Mouse (Mus musculus): ENCODE measurements around the gene Fam72a. TPM values are rescaled to one million over a fixed set of nuclear protein-coding genes. Genes with fewer than 3 reads are reported as not detected.
"Not testable (repeated sequence)": the region's sequence is repeated elsewhere in the genome, so short reads cannot be mapped to it uniquely, and the experiment has no call there.

Gene Fam72a
- total RNA-seq, 2 experiments from 2014 or later = 1.1 to 1.2 TPM

DNA sequence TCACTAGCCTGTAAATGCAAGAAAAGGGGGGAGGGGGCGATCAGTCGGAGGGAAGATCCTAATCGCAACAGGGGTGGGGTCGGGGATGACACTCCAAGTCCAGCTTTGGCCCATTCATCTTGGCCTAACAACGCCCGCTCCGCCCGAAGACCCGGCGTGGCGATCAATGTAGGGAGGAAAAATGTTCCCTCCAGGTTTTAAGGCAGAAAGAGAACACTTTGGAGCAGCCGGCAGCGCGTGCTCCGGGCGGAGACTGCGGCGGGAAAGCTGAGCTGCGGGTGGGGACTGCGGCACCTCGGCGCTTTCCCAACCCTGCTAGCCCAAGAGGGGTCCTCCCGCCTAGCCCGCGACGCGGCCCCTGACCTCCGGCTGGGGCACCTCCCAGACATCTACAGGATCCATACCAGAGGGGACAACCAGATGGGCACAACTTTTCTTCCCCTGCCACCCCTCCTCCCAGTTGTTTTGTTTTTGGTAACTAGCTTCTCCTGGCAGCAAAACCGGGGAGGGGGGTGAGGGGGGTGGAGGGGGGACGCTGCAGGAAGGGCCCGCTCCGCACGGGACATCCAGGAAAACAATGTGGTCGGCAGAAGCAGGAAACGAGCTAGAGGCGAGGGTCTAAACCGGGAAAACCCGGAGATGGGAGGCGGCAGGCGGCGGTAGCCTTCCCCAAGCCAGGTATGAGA is 2.0 kb upstream of the Fam72a start:
- intact Hi-C loops (cut with DNase I) = loop anchor here (5.0 kb wide), 2 partner anchors 163 to 178 kb away; no protein-coding TSS in a partner anchor
- peak; percentile 54 to 59 for DNase-seq

DNA sequence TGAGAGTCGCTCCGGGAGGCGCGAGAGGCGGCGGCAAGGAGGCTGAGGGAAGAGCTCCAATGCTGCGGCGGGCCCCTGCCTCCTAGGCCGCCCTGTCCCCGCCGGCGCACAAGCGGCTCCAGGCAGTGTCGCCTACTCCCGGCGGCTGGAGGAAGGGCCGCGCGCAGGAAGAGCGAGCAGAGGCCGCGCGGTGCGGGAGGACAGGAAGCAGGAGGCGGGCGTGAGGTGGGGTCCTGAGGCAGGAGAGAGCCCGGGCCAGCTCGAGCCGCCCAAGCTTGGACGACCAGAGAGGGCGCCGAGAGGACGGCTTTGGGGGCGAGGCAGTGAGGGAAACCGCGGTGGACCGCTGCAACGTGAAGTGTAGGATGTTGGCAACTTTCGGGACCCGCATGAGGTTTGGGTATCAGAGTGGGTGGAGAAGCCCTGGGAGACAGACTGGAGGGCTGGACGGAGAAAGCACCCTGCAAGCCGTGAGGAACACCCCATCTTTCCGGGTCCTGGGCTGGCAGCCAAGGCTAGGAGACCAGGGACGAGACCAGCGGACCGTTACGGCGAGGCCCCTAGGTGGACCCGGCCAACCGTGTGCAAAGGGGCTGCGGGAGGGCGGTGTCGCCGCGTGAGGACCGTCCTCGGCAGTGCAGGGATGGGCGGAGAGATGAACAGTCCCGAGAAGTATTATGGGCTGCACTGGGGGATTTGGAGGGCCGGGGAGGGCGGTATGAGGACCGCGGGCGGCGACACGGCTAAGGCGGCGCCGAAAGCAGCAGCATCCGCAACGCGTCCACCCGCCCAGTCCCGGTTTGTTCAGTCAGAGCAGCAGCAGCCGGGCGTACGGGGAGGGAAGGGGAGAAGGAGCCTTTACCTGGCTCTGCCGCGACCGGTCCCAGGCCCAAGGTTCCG is 1.1 kb upstream of the Fam72a start:
- intact Hi-C loops (cut with DNase I) = loop anchor here (5.0 kb wide), 2 partner anchors 164 to 179 kb away; no protein-coding TSS in a partner anchor
- peak; percentile 79 to 83 for DNase-seq

DNA sequence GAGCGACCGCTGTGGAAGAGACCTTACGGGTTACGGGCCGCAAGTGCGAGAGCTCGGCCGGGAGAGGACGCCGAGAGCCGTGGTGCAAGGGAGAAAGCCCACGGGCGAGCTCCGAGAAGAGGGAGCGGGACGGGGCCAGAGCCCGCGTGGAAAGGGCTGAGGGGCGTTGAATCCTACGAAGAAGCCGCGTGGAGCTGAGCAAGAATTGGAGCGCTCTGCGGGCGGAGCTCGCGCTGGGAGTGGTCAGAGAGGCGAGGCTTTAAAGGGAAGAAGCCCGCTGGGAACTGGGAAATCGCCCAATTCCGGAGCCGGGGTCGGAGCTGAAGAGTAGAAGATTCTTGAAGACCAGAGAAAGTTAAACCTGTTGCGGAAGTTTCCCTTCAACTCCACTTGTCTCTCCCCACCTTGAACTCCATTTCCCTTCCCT is 391 bp downstream of the Fam72a start:
- intact Hi-C loops (cut with DNase I) = loop anchor here (5.0 kb wide), 2 partner anchors 166 to 181 kb away; no protein-coding TSS in a partner anchor

DNA sequence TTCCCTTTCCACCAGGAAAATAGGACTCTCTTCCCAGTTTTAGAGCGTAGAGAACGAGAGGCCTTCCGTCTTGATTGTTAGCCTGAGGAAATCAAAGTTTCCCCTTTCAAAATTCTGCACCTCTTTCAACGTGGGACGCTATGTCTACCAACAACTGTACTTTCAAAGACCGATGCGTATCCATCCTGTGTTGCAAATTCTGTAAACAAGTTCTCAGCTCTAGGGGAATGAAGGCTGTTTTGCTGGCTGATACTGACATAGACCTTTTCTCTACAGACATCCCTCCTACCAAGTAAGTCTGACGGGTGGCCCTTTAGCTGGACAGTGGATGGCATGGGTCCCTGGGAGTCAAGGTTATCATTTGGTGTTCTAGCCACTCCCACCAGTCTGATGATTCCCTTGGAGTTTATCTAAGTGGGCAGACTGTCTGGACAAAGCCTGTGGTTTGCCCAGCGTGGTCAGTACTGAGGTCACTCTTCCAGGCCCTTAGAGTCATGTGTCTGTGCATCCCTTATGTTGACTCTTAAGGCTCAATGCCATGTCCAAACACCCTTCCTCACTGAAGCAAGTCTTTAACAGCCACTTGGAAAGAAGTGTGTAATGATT is 961 bp downstream of the Fam72a start:
- DNase-seq = no peak
- intact Hi-C loops (cut with DNase I) = loop anchor here (1.0 to 5.0 kb wide), 3 partner anchors 27 to 181 kb away; no protein-coding TSS in a partner anchor

More for the DNA sequence above, 391 bp downstream of the Fam72a start:
- DNase-seq = peak; percentile 71 to 75

DNA sequence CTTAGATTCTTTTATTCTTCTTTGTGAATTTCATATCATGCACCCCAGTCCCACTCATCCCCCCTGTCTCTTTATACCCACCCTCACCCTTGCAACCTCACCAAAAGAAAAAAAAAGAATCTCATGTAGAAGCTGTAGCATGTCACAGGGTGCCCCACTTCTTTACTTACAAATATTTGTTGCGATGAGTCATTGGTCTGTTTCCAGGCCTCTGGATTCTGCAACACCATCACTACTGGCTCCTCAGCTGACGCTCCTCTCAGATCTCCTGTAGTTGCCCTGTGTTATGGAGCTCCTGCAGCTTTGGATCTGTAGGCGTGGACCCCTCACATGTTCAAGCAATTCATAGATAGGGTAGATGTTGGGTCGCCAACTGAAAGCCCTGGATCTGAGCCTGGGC is 12.1 kb downstream of the Fam72a start:
- DNase-seq = no peak
- intact Hi-C loops (cut with DNase I) = no loop called here

DNA sequence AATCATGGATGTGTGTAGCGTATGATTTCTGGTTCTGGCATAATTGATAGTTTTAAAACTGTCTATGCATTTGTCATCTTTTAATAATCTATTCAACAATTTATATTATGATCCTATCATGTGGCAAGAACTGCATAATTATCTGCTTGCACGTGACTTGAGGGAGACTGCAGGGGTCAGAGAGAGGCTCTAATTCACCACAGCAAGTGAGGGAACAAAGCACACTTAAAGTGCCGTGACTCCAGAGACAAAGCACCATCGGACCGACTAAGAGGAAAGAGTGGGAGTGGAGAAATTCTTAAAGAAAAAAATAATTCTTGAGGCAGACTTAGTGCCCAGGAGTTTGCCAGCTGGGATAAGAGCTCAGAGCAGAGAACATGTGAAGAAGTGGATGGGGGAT is 13.1 kb downstream of the Fam72a start:
- intact Hi-C loops (cut with DNase I) = no loop called here
- no peak for DNase-seq

DNA sequence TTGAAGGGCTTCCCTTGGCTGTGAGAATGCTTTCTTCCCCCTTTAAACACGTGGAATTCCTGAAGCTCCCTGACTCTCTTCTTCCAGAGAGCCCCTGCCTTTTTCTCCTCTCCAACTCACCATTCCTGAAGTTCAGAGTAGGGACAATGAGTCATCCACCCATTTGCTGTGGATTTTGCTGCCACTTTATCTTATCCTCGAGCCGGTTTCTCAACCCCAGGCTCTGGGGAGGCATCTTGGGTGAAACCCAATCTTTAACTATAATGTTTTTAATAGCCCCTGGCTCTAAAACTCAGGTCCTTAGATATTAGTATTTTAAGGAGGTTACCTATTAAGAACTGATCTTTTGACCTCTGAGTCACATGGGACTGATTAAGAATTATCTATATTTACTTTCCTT is 13.7 kb downstream of the Fam72a start:
- no peak for DNase-seq
- intact Hi-C loops (cut with DNase I) = no loop called here

DNA sequence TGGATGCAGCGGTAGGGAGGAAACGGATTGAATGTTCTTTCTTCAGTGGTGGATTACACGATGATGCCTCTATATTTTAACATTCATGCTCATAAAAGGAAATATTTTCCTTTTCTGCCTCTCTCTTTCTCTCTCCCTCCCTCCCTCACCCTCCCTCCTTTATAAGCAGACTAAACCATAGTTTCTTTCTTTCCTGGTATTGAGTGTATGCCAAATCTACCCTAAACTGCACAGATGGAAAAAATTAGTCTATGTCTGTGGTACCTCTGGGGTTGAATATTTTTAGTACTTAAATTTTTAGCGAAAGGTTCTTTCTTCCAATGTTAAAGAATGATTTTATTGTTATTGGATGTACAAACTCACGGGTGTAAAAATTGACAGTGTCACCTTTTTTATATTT is 14.2 kb downstream of the Fam72a start:
- intact Hi-C loops (cut with DNase I) = no loop called here
- DNase-seq = no peak

DNA sequence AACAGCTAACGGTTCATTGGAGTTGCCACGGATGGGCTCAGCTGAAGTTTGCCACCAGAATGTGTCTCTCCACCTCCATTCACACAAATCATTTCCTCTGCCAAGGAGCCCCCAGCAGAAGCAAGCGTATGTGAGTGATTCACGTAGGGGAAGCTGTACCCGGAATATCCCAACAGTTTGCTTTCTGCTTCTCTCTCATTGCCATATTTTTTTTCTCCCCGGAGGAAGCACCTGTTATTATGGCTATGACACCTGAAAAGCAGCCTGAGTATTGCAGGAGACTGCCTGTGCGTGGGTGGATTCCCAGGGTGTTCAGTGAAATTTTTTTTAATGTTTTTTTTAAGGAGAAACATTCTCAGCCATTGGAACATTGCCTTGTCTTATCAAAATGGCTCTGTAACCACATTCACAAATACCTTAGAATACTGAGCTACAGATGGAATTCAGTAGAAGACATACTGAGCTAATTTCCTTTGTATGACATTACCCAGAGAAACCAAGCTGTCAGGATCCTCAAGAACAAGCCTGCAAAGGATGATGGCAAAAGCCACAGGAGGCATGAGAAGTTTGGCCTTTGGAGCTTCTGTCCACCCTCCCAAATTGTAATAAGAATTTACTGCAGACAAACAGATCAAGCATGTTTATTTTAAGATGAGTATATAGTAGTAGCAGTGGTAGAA is 16.3 kb downstream of the Fam72a start:
- DNase-seq = no peak
- intact Hi-C loops (cut with DNase I) = no loop called here

DNA sequence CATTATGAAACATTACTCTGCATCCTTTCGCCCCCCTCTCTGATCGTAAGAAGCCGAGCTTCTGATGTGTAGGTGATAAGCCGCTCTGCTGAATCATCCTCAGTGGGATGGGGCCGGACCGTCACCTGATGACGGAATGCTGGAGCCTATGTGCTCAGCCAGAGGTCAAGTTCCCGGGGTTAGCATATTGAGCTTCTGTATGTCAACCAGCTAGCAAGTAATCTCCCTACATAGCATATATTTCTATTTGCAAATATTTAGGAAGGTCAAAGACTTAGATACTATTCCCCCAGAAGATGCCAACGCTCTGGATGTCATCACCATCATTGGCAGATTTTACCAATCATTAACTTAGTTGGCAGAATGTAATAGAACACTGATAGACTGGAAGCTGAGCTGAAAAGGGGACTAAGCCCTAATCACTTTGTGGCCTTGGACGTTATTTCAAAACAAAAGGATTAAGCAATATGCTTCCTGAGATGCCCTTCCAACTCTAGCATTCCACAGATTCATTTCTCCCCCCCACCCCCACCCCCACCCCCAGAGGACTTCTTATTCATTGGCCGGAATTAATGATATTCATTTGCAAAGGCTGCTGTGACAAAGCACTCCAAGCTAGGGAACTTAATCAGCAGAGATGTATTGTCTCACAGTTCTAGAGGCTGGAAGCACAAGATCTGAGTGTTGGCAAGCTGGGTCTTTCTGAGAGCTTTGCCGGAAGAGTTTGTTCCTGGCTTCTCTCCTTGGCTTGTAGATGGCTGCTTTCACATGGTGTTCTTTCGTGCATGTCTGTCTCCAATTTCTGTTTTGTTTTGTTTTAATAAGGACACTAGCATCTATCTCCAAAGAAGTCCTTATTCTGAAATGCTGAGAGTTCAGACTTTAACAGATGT is 19.3 kb downstream of the Fam72a start:
- DNase-seq = peak in 1 of 2 experiments; percentile 8
- intact Hi-C loops (cut with DNase I) = loop anchor here (5.0 kb wide), 1 partner anchor 110 kb away; no protein-coding TSS in a partner anchor

DNA sequence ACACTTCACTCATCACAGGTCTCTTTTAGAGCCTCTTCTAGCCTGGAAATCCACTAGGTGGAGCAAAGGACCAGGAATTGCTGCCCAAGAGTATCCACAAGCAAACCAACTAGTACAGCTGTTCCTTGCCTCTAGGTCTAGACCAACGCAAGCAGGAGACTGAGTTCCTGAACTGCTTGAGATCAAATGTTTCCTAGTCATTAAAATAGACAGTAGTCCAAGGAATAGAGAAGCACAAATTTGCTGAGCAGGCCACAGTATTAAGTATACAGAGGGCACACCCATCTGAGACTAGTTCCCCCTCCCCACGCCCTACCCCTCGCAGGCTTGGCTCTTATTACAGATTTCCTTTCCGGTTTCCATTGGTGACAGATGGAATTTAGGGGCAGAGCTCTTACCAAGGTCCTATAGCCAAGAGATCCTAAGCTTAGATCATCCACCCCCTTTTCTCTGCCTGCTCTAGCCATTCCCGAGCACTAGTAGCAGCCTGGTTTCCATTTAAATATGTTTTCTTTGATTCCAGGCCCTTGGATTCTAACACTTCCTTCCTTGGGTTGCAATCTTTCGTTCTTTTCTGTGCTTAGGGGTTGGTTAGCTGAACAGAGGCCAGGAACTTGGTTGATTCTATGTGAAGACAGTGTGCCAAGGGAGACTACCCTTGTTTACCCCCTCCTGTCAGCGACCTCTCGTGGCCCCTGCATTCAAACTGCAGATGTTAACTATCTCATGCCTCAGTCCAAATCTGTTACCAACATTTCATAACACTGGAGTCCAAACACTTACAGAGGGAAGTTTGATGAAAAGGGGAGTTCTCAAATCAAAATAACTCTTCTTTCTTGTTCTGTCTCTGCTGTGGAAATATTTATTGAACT is 21.0 kb downstream of the Fam72a start:
- intact Hi-C loops (cut with DNase I) = loop anchor here (5.0 kb wide), 1 partner anchor 109 kb away; no protein-coding TSS in a partner anchor

DNA sequence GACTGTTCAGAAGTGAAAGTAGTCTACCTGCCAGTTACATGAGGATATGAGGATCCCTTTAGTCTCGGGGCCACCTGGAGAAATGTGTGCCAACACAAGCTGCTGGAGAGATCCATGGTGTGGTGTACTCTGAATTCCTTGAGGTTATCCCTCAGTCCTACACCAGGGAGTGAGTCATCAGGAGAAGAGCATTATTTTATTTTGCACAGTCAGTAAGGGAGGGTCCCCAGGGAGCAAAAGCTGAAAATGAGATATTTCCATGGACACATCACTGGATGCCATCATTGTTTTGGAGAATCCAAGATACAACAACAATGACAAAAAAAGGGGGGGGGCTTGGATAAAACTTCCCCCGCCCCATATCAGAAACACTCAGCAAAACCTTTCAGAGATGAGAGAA is 24.3 kb downstream of the Fam72a start:
- intact Hi-C loops (cut with DNase I) = loop anchor here (10.0 kb wide), 1 partner anchor 367 kb away; no protein-coding TSS in a partner anchor
- DNase-seq = no peak

More for the DNA sequence above, 21.0 kb downstream of the Fam72a start:
- peak; percentile 59 to 63 for DNase-seq

DNA sequence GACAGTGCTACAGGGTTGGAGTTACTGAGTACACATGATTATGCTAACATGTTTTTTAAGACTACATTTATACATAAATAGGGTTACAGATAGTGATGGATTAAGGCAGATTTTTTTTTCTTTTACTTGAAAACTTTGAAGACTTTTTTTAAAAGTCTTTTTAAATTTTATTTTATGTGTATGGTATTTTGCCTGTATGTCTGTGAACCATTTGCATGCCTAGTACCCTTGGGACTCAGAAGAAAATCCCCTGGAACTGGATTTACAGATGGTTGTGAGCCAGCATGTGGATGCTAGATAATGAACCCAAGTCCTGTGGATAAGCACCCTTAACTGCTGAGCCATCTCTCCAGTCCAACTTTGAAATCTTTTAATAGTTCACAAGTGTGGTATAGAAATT is 25.7 kb downstream of the Fam72a start:
- no peak for DNase-seq
- intact Hi-C loops (cut with DNase I) = loop anchor here (10.0 kb wide), 1 partner anchor 369 kb away; no protein-coding TSS in a partner anchor

DNA sequence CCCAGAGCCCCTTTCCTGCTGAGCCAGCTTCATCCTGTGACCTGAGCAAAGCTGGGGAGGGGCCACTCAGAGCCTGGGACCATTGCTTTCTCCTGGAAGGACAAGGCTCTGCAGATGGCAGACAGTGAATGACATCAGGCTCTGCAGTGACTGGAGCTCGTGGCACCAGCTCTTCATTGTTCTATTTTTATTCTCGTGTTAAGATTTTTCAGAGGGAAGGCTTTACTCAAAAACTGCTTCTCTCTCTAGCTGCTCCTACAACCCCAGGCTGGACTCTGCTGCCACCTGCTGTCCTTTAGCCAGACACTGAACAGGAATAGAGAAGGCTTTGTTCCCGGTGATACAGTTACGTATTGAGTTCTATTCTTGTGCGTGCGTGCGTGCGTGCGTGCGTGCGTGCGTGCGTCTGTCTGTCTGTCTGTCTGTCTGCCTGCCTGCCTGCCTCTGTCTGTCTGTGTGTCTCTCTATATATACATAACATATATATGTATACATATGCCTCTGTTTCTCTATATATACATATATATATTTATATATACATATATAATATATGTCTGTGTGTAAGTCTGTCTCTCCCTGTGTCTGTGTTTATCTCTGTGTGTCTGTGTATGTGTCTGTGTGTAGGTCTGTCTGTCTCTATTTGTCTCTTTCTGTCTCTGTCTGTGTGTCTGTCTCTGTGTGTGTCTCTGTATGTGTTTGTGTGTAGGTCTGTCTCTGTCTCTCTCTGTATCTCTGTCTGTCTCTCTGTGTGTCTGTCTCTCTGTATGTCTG is 27.5 kb downstream of the Fam72a start:
- peak; percentile 88 to 90 for DNase-seq
- intact Hi-C loops (cut with DNase I) = loop anchor here (1.0 to 10.0 kb wide), 4 partner anchors 26 to 370 kb away; no protein-coding TSS in a partner anchor

DNA sequence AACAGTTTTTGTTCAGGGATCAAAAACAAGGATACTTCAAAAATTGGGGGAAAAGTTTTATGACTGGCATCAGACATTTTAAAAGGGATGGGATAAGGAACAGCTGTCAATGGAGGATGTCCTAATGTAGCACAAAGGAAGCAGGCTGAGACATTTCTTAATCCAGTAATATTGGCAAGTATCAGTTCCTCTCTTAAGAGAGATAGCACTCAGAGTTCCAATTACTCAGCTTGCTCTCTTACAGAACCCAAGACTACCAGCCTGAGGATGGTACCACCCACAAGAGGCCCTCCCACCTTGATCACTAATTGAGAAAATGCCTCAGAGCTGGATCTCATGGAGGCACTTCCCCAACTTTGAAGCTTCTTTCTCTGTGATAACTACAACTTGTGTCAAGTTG is 32.8 kb downstream of the Fam72a start:
- no peak for DNase-seq
- intact Hi-C loops (cut with DNase I) = no loop called here

DNA sequence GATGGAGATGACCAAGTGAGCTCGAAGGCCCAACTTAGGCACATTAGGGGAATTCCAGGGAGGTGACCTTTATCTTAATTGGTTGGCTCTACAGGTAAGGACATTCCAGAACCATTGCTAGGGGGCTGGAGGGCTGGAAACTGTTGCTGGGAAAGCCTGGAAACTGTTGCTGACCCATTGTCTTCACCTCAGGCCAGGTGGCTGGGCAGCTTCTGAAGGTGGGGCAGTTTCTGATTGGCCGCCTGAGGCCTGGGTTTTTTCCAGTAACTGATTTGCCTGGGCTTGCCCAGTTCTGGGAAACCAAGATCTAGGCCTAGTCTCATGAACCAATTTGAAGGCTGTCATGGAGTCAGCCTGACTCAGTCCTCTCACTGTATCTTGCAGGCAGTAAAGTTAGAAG is 34.4 kb downstream of the Fam72a start:
- intact Hi-C loops (cut with DNase I) = no loop called here

DNA sequence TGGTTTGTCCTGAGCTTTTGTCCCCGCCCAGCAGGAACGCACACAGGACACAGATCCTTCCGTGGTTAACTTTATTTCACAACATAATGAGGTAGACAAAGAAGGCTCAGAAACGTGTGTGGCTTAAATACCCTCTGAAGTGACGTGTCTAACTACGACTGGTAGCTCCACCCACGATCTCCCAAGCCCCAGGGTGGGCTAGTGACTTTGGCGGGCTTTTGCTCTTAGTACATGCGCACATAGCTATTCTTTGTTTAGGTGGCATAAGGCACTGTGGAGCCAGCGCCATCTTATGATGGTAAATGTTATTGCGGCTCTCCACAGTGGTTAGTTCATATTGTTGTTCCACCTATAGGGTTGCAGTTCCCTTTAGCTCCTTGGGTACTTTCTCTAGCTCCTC is 38.4 kb downstream of the Fam72a start:
- DNase-seq = peak; percentile 21 to 34
- intact Hi-C loops (cut with DNase I) = not testable (repeated sequence)

More for the DNA sequence above, 34.4 kb downstream of the Fam72a start:
- no peak for DNase-seq

Measured in heart, postnatal 10 days (tissue).